Mouse (Mus musculus): ENCODE measurements at regions not wholly inside any gene's neighbourhood (a gene's known extent, or its start where the extent isn't known, plus 50 kb on each side); places are given as distances from the start of the nearest gene placed in this dataset.
A peak's percentile ranks its signal among the peaks of the same experiment; 100 is the strongest.

- ATAC-seq (replicated peaks in 1 of 2; ENCODE audit: insufficient read depth in 1 of 2, low FRiP score in 2 of 2, low TSS enrichment in 1 of 2, low read depth in 1 of 2, poor library complexity in 2 of 2, severe bottlenecking in 2 of 2), result no peak
Measured at GRCm38 (mm10) chr16:77469328-77469875, 132.5 kb downstream of the Gm11146 start.

DNA sequence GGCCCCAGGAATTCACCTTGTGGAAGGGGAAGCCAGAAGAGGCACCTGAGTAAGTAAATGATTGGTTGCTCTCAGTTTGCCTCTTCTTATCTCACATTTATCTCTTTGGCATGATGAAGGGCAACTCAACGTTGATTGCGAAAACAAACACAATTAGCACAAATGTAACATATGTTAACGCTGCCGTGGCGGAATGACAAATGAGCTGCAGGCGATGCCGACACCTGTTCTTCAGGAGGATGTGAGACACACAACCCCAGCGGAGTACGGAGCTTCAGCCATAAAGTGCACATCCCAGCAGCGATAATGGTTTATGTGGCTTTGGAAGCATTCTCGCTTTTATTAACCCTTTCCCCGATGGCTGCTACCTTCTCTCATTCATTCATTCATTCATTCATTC, 134.7 kb downstream of the Gm11146 start:
- no peak for ATAC-seq (replicated peaks in 1 of 2; ENCODE audit: insufficient read depth in 1 of 2, low FRiP score in 2 of 2, low TSS enrichment in 1 of 2, low read depth in 1 of 2, poor library complexity in 2 of 2, severe bottlenecking in 2 of 2)

DNA sequence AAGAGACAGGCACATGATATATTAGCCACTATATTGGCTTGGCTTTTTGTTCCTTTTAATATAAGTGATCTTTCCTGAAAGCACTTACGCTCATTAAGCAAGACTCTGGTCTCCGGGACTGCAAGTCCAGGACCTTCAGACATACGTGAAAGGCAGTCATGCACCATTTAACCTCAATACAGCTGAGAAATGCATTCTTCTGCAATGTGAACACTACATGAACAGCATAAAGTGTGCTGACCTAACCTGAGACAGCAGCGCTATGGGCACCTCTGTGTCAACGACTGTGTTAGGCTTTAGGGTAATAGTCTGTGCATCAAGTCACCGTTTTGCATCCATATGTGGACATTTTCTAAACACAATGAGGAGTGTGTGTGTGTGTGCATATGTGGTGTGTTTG, 137.3 kb downstream of the Gm11146 start:
- ATAC-seq (replicated peaks in 1 of 2; ENCODE audit: insufficient read depth in 1 of 2, low FRiP score in 2 of 2, low TSS enrichment in 1 of 2, low read depth in 1 of 2, poor library complexity in 2 of 2, severe bottlenecking in 2 of 2), result no peak

DNA sequence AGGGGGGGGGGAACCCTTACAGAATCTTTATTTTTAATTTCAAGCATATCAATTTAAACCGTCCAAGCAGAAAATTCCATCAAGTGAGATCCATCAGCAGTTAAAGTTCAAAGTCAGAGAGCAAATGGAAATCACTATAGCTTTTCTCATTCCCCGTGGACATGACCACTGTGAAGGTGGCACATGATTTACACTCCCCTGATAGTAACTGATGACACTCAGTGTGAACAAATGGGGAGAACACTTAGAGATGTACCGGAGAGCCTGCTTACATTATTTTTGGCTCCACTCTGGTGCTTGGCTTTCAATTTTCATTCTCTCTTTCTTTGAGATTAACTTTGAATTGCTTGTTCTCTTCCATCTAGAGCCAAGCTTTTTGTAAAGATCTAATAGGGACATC, 140.0 kb downstream of the Gm11146 start:
- ATAC-seq (replicated peaks in 1 of 2; ENCODE audit: insufficient read depth in 1 of 2, low FRiP score in 2 of 2, low TSS enrichment in 1 of 2, low read depth in 1 of 2, poor library complexity in 2 of 2, severe bottlenecking in 2 of 2), result no peak

GRCm38 (mm10) chr16:77461459-77461858, 140.4 kb downstream of the Gm11146 start:
- no peak for ATAC-seq (replicated peaks in 1 of 2; ENCODE audit: insufficient read depth in 1 of 2, low FRiP score in 2 of 2, low TSS enrichment in 1 of 2, low read depth in 1 of 2, poor library complexity in 2 of 2, severe bottlenecking in 2 of 2)

DNA sequence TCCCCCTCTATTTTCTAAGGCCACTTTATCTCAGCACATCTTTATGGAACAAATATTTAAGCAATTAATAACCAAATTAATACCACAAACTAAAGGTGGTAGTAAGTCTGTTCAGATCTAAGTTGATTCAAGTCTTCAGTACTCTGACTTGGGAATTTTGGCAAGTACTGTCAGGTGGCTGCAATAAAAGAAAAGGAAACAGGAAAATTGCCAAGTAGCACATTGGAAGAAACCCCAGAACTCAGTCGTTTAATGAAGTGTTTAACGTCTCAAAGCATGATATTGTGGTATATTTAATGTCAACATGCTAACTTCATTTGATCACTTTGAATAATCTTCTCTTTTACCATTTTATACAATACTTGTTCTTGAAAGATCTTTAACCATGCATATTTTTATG, 142.2 kb downstream of the Gm11146 start:
- no peak for ATAC-seq (replicated peaks in 1 of 2; ENCODE audit: insufficient read depth in 1 of 2, low FRiP score in 2 of 2, low TSS enrichment in 1 of 2, low read depth in 1 of 2, poor library complexity in 2 of 2, severe bottlenecking in 2 of 2)

- ATAC-seq (replicated peaks in 1 of 2; ENCODE audit: insufficient read depth in 1 of 2, low FRiP score in 2 of 2, low TSS enrichment in 1 of 2, low read depth in 1 of 2, poor library complexity in 2 of 2, severe bottlenecking in 2 of 2), result no peak
Measured at GRCm38 (mm10) chr16:77444647-77445046, 157.2 kb downstream of the Gm11146 start.

DNA sequence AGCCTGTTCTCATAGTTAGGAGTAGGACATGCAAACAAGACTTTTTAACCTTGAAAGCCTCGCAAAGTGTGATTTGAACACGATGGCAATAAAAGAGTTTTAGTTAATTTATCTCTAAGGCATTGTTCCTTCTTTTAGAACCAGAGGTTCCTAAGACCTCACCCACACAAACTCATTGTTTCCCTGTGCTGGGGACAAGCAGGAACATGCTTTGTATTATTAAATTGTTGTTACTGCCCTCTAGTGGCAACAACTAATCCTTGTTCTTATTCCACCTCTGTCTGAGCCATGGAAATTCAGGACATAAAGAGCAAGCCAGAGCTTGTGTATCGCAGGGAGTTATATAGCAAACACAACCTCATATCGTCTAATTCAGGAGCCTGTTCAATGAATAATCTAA, 157.9 kb downstream of the Gm11146 start:
- peak; percentile 92 to 94 for ATAC-seq (replicated peaks in 1 of 2; ENCODE audit: insufficient read depth in 1 of 2, low FRiP score in 2 of 2, low TSS enrichment in 1 of 2, low read depth in 1 of 2, poor library complexity in 2 of 2, severe bottlenecking in 2 of 2)

- ATAC-seq (replicated peaks in 1 of 2; ENCODE audit: insufficient read depth in 1 of 2, low FRiP score in 2 of 2, low TSS enrichment in 1 of 2, low read depth in 1 of 2, poor library complexity in 2 of 2, severe bottlenecking in 2 of 2), result no peak
Measured at GRCm38 (mm10) chr16:77443318-77443717, 158.6 kb downstream of the Gm11146 start.

- no peak for ATAC-seq (replicated peaks in 1 of 2; ENCODE audit: insufficient read depth in 1 of 2, low FRiP score in 2 of 2, low TSS enrichment in 1 of 2, low read depth in 1 of 2, poor library complexity in 2 of 2, severe bottlenecking in 2 of 2)
Measured at GRCm38 (mm10) chr16:77442866-77443265, 159.0 kb downstream of the Gm11146 start.

GRCm38 (mm10) chr16:77431345-77431744, 170.5 kb downstream of the Gm11146 start:
- no peak for ATAC-seq (replicated peaks in 1 of 2; ENCODE audit: insufficient read depth in 1 of 2, low FRiP score in 2 of 2, low TSS enrichment in 1 of 2, low read depth in 1 of 2, poor library complexity in 2 of 2, severe bottlenecking in 2 of 2)

GRCm38 (mm10) chr16:77422385-77423363, 179.2 kb downstream of the Gm11146 start:
- no peak for ATAC-seq (replicated peaks in 1 of 2; ENCODE audit: insufficient read depth in 1 of 2, low FRiP score in 2 of 2, low TSS enrichment in 1 of 2, low read depth in 1 of 2, poor library complexity in 2 of 2, severe bottlenecking in 2 of 2)

- no peak for ATAC-seq (replicated peaks in 1 of 2; ENCODE audit: insufficient read depth in 1 of 2, low FRiP score in 2 of 2, low TSS enrichment in 1 of 2, low read depth in 1 of 2, poor library complexity in 2 of 2, severe bottlenecking in 2 of 2)
Measured at GRCm38 (mm10) chr16:77421591-77422024, 180.3 kb downstream of the Gm11146 start.

- ATAC-seq (replicated peaks in 1 of 2; ENCODE audit: insufficient read depth in 1 of 2, low FRiP score in 2 of 2, low TSS enrichment in 1 of 2, low read depth in 1 of 2, poor library complexity in 2 of 2, severe bottlenecking in 2 of 2), result no peak
Measured at GRCm38 (mm10) chr16:77421001-77421400, 180.9 kb downstream of the Gm11146 start.

GRCm38 (mm10) chr16:77420136-77420860, 181.6 kb downstream of the Gm11146 start:
- ATAC-seq (replicated peaks in 1 of 2; ENCODE audit: insufficient read depth in 1 of 2, low FRiP score in 2 of 2, low TSS enrichment in 1 of 2, low read depth in 1 of 2, poor library complexity in 2 of 2, severe bottlenecking in 2 of 2), result no peak

DNA sequence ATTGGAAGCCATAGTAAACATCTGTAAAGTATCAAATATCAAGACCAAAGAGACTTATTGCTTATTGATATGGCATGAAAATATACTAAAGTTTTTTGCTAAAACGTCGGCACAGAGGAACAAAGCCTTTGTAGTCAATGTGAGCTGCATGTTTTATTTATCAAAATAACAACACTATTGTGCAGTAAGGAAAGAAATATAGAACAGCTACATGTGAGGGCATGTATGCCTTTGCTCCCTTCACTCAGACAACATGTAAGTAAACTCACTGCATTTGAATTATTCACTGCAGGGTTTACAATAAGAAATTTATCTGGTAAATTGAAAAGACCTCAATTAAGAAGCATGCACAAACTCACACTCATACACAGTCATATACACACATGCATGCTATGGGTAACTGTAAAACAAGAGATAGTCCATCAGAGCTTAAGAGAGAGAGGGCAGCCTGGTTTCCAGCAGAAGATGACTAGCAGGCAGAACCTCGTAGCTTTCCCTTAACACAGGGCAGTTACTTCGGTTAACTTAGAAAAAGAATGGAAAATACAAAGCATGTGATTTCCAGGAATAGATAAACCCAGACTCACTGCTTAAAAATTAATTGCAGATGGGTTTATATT, 182.7 kb downstream of the Gm11146 start:
- ATAC-seq (replicated peaks in 1 of 2; ENCODE audit: insufficient read depth in 1 of 2, low FRiP score in 2 of 2, low TSS enrichment in 1 of 2, low read depth in 1 of 2, poor library complexity in 2 of 2, severe bottlenecking in 2 of 2), result no peak

DNA sequence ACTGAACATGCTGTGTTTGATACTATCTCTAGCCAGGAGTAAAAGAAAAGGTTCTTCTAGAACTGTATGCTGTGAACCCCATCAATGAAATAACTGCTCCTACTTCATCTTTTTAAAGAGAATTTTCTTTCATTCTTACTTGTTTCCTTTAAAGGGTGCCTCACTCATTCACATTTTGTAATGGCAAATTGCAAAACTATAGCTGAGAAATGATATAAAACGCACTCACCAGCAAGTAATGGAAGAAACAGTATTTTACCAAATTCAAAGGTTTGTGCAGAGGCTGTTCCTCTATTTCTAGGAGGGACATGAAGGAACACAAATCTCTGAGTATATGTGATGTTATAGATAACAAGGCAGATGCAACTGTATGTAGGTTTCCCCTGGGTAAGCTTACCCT, 183.4 kb downstream of the Gm11146 start:
- no peak for ATAC-seq (replicated peaks in 1 of 2; ENCODE audit: insufficient read depth in 1 of 2, low FRiP score in 2 of 2, low TSS enrichment in 1 of 2, low read depth in 1 of 2, poor library complexity in 2 of 2, severe bottlenecking in 2 of 2)

- no peak for ATAC-seq (replicated peaks in 1 of 2; ENCODE audit: insufficient read depth in 1 of 2, low FRiP score in 2 of 2, low TSS enrichment in 1 of 2, low read depth in 1 of 2, poor library complexity in 2 of 2, severe bottlenecking in 2 of 2)
Measured at GRCm38 (mm10) chr16:77417791-77418190, 184.1 kb downstream of the Gm11146 start.

Measured in hematopoietic stem cell, adult 5-6 weeks (primary cell).